Mouse (Mus musculus): ENCODE measurements around the gene Apol6. TPM values are rescaled to one million over a fixed set of nuclear protein-coding genes. Genes with fewer than 3 reads are reported as not detected.

Gene Apol6
- total and polyA plus RNA-seq, 3 experiments, result not detected

GRCm38 (mm10) chr15:77090531-77090930, 46.0 kb downstream of the Apol6 start:
- Histone ChIP-seq H3K4me3 (ENCODE audit: control insufficient read depth in 1 of 2, insufficient read depth in 1 of 2, low read depth in 2 of 2, low read length in 2 of 2) (no peak overlapping the region), H3K27ac (ENCODE audit: control insufficient read depth, low read depth, low read length) (no peak overlapping the region), H3K9ac (ENCODE audit: control insufficient read depth, low read depth, low read length, poor library complexity, severe bottlenecking) (no peak overlapping the region), H3K9me3 (replicated peaks; ENCODE audit: insufficient read depth, low read length) (no peaks in the 10 kb centered on the region), H3K4me1 (ENCODE audit: control insufficient read depth in 1 of 2, insufficient read depth in 2 of 2, low read length in 2 of 2) (no peaks in the 10 kb centered on the region), H3K36me3 (ENCODE audit: control insufficient read depth in 1 of 2, insufficient read depth in 2 of 2, low read length in 2 of 2) (no peaks in the 10 kb centered on the region), H3K27me3 (ENCODE audit: control insufficient read depth in 1 of 2, insufficient read depth in 2 of 2, low read length in 2 of 2) (no peaks in the 10 kb centered on the region), H3K79me2 (ENCODE audit: control insufficient read depth, insufficient read depth, low read length, poor library complexity) (no peaks in the 10 kb centered on the region)
- no peak for DNase-seq (ENCODE audit: low read depth, low spot score)
- TF ChIP-seq CHD2 (IDR thresholded peaks at IDR 0.05; ENCODE audit: low read length), result no peak
- no peak for TF ChIP-seq TAL1 (IDR thresholded peaks at IDR 0.05; ENCODE audit: low read length)
- no peak for TF ChIP-seq SMC3 (IDR thresholded peaks at IDR 0.05; ENCODE audit: low read depth, low read length)
- TF ChIP-seq EP300 (IDR thresholded peaks at IDR 0.05; ENCODE audit: low read depth in 1 of 2, low read length in 2 of 2), result no peak
- no peak for TF ChIP-seq ZNF384 (IDR thresholded peaks at IDR 0.05; ENCODE audit: low read depth, low read length)
- no peak for TF ChIP-seq MAZ (IDR thresholded peaks at IDR 0.05; ENCODE audit: low read depth, low read length)

DNA sequence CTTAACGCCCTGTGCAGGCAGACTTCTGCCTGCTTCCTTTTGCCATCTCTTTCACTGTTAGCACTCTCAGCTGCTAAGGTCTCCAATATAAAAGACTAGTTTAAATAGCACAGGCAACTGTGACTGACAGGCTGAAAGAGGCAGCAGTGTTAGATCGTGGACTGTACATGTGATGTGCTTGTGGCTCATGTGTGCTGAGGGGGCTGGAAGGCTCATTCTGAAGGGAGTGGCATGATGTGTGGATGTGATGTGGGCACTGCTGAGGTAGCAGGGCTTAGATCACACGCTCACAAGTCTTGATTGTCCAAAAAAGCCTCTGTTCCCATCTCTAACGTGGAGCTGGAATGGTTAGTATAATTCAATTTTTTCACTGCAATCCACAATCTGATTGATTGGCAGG, 46.9 kb downstream of the Apol6 start:
- Histone ChIP-seq H3K27ac (ENCODE audit: control insufficient read depth, low read depth, low read length) (no peak overlapping the region), H3K9me3 (replicated peaks; ENCODE audit: insufficient read depth, low read length) (no peaks in the 10 kb centered on the region), H3K4me3 (ENCODE audit: control insufficient read depth in 1 of 2, insufficient read depth in 1 of 2, low read depth in 2 of 2, low read length in 2 of 2) (no peak overlapping the region), H3K79me2 (ENCODE audit: control insufficient read depth, insufficient read depth, low read length, poor library complexity) (no peaks in the 10 kb centered on the region), H3K36me3 (ENCODE audit: control insufficient read depth in 1 of 2, insufficient read depth in 2 of 2, low read length in 2 of 2) (no peaks in the 10 kb centered on the region), H3K9ac (ENCODE audit: control insufficient read depth, low read depth, low read length, poor library complexity, severe bottlenecking) (no peak overlapping the region), H3K27me3 (ENCODE audit: control insufficient read depth in 1 of 2, insufficient read depth in 2 of 2, low read length in 2 of 2) (no peaks in the 10 kb centered on the region), H3K4me1 (ENCODE audit: control insufficient read depth in 1 of 2, insufficient read depth in 2 of 2, low read length in 2 of 2) (no peaks in the 10 kb centered on the region)
- TF ChIP-seq MXI1 (IDR thresholded peaks at IDR 0.05; ENCODE audit: low read depth, low read length), result no peak
- TF ChIP-seq ZMIZ1 (IDR thresholded peaks at IDR 0.05; ENCODE audit: low read depth, low read length), result no peak
- no peak for TF ChIP-seq ETS1 (IDR thresholded peaks at IDR 0.05; ENCODE audit: low read depth, low read length)
- no peak for TF ChIP-seq CTCF (IDR thresholded peaks at IDR 0.05 in 2 of 3, conservative IDR thresholded peaks at IDR 0.05 in 1 of 3; ENCODE audit: control insufficient read depth in 1 of 3, insufficient read depth in 1 of 3, low read depth in 2 of 3, low read length in 3 of 3, poor library complexity in 1 of 3, severe bottlenecking in 1 of 3)
- no peak for TF ChIP-seq SMC3 (IDR thresholded peaks at IDR 0.05; ENCODE audit: low read depth, low read length)
- no peak for DNase-seq (ENCODE audit: low read depth, low spot score)

DNA sequence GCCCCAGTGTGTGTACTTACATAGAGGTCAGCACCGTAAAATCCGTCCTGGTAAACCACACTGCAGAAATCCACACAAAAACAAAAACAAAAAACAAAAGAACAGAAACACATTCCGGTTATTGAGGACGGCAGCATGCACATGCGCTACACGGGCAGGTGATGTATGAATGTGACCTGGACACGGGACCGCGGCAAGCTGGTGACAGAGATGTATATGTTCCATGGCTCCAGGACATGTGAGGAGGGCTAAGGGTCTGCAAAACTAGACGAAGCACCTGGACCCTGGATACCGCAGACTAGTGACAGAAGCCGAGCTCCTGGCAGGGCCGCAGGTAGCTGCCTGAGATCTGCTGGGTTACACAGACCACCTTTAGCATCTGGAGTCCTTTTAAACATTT, 49.9 kb downstream of the Apol6 start:
- Histone ChIP-seq H3K27ac (ENCODE audit: control insufficient read depth, low read depth, low read length) (no peak overlapping the region), H3K36me3 (ENCODE audit: control insufficient read depth in 1 of 2, insufficient read depth in 2 of 2, low read length in 2 of 2) (no peaks in the 10 kb centered on the region), H3K27me3 (ENCODE audit: control insufficient read depth in 1 of 2, insufficient read depth in 2 of 2, low read length in 2 of 2) (no peaks in the 10 kb centered on the region), H3K79me2 (ENCODE audit: control insufficient read depth, insufficient read depth, low read length, poor library complexity) (no peaks in the 10 kb centered on the region), H3K4me3 (ENCODE audit: control insufficient read depth in 1 of 2, insufficient read depth in 1 of 2, low read depth in 2 of 2, low read length in 2 of 2) (no peak overlapping the region), H3K9me3 (replicated peaks; ENCODE audit: insufficient read depth, low read length) (no peaks in the 10 kb centered on the region), H3K4me1 (ENCODE audit: control insufficient read depth in 1 of 2, insufficient read depth in 2 of 2, low read length in 2 of 2) (no peaks in the 10 kb centered on the region), H3K9ac (ENCODE audit: control insufficient read depth, low read depth, low read length, poor library complexity, severe bottlenecking) (no peak overlapping the region)
- no peak for TF ChIP-seq KAT2A (conservative IDR thresholded peaks at IDR 0.05; ENCODE audit: low read depth, low read length)
- TF ChIP-seq ZKSCAN1 (IDR thresholded peaks at IDR 0.05; ENCODE audit: low read depth, low read length), result no peak
- no peak for TF ChIP-seq UBTF (IDR thresholded peaks at IDR 0.05; ENCODE audit: borderline replicate concordance, insufficient read depth, low read depth, low read length)
- TF ChIP-seq TBP (IDR thresholded peaks at IDR 0.05; ENCODE audit: low read depth, low read length), result no peak
- TF ChIP-seq MAX (IDR thresholded peaks at IDR 0.05; ENCODE audit: low read length), result no peak
- no peak for TF ChIP-seq MAFK (IDR thresholded peaks at IDR 0.05; ENCODE audit: borderline replicate concordance, low read depth, low read length)
- no peak for TF ChIP-seq ETS1 (IDR thresholded peaks at IDR 0.05; ENCODE audit: low read depth, low read length)
- no peak for TF ChIP-seq POLR2AphosphoS2 (IDR thresholded peaks at IDR 0.05; ENCODE audit: low read length)
- DNase-seq (ENCODE audit: low read depth, low spot score), result no peak

Measured in MEL (cell line).